Mouse (Mus musculus): ENCODE measurements at regions not wholly inside any gene's neighbourhood (a gene's known extent, or its start where the extent isn't known, plus 50 kb on each side); places are given as distances from the start of the nearest gene placed in this dataset.

GRCm38 (mm10) chr4:127558572-127558971 is 200.6 kb upstream of the Gjb5 start:
- Histone ChIP-seq H3K27ac (ENCODE audit: low read length) (no peak overlapping the region), H3K4me2 (ENCODE audit: low read length) (no peak overlapping the region), H3K27me3 (replicated peaks; ENCODE audit: control insufficient read depth, insufficient read depth, low read length) (no peaks in the 10 kb centered on the region), H3K9ac (replicated peaks; ENCODE audit: low read depth, low read length) (no peak overlapping the region), H3K4me3 (replicated peaks; ENCODE audit: low read length) (no peak overlapping the region), H3K36me3 (ENCODE audit: control insufficient read depth, insufficient read depth) (no peaks in the 10 kb centered on the region), H3K9me3 (ENCODE audit: control insufficient read depth, low read length) (no peaks in the 10 kb centered on the region), H3K4me1 (replicated peaks; ENCODE audit: control insufficient read depth, insufficient read depth, low read length) (no peaks in the 10 kb centered on the region)
- ATAC-seq: no peak
- 42% methylated on average over 7 of the region's 7 CpGs for WGBS

GRCm38 (mm10) chr4:127552456-127553225 is 194.7 kb upstream of the Gjb5 start:
- WGBS: 78% methylated on average over 12 of the region's 12 CpGs
- no peaks in the 10 kb centered on the region for H3K9me3 ChIP-seq (ENCODE audit: control insufficient read depth, low read length)
- no peaks in the 10 kb centered on the region for H3K27me3 ChIP-seq (replicated peaks; ENCODE audit: control insufficient read depth, insufficient read depth, low read length)
- no peak overlapping the region for H3K4me2 ChIP-seq (ENCODE audit: low read length)
- H3K9ac ChIP-seq (replicated peaks; ENCODE audit: low read depth, low read length): no peak overlapping the region
- no peaks in the 10 kb centered on the region for H3K36me3 ChIP-seq (ENCODE audit: control insufficient read depth, insufficient read depth)
- no peak for ATAC-seq
- no peak overlapping the region for H3K4me3 ChIP-seq (replicated peaks; ENCODE audit: low read length)
- H3K4me1 ChIP-seq (replicated peaks; ENCODE audit: control insufficient read depth, insufficient read depth, low read length): no peaks in the 10 kb centered on the region
- no peak overlapping the region for H3K27ac ChIP-seq (ENCODE audit: low read length)

- Histone ChIP-seq H3K4me2 (ENCODE audit: low read length) (peak overlapping the region; percentile 25), H3K9ac (replicated peaks; ENCODE audit: low read depth, low read length) (no peak overlapping the region; the same call in 1 of the 2 replicates), H3K27me3 (replicated peaks; ENCODE audit: control insufficient read depth, insufficient read depth, low read length) (no peaks in the 10 kb centered on the region), H3K4me3 (replicated peaks; ENCODE audit: low read length) (no peak overlapping the region), H3K27ac (ENCODE audit: low read length) (no peak overlapping the region), H3K36me3 (ENCODE audit: control insufficient read depth, insufficient read depth) (no peaks in the 10 kb centered on the region), H3K4me1 (replicated peaks; ENCODE audit: control insufficient read depth, insufficient read depth, low read length) (no peaks in the 10 kb centered on the region), H3K9me3 (ENCODE audit: control insufficient read depth, low read length) (no peaks in the 10 kb centered on the region)
- ATAC-seq: no peak
- WGBS: 41% methylated on average over 12 of the region's 12 CpGs
Observed at GRCm38 (mm10) chr4:127549581-127549980, 191.6 kb upstream of the Gjb5 start.

- Histone ChIP-seq H3K4me3 (replicated peaks; ENCODE audit: low read length) (no peak overlapping the region), H3K9ac (replicated peaks; ENCODE audit: low read depth, low read length) (no peak overlapping the region), H3K36me3 (ENCODE audit: control insufficient read depth, insufficient read depth) (no peaks in the 10 kb centered on the region), H3K4me2 (ENCODE audit: low read length) (no peak overlapping the region), H3K9me3 (ENCODE audit: control insufficient read depth, low read length) (no peaks in the 10 kb centered on the region), H3K4me1 (replicated peaks; ENCODE audit: control insufficient read depth, insufficient read depth, low read length) (no peaks in the 10 kb centered on the region), H3K27ac (ENCODE audit: low read length) (0 out of 2 replicates have a peak overlapping the region, but pooled peaks have one; percentile 1), H3K27me3 (replicated peaks; ENCODE audit: control insufficient read depth, insufficient read depth, low read length) (no peaks in the 10 kb centered on the region)
- WGBS: 51% methylated on average over 6 of the region's 6 CpGs
- ATAC-seq: peak; percentile 64; the same call in 1 of the 2 replicates
Observed at GRCm38 (mm10) chr4:127549018-127549417, 191.0 kb upstream of the Gjb5 start.

GRCm38 (mm10) chr4:127545106-127545505 is 187.1 kb upstream of the Gjb5 start:
- Histone ChIP-seq H3K27me3 (replicated peaks; ENCODE audit: control insufficient read depth, insufficient read depth, low read length) (no peaks in the 10 kb centered on the region), H3K27ac (ENCODE audit: low read length) (no peak overlapping the region), H3K4me3 (replicated peaks; ENCODE audit: low read length) (no peak overlapping the region), H3K4me2 (ENCODE audit: low read length) (no peak overlapping the region), H3K36me3 (ENCODE audit: control insufficient read depth, insufficient read depth) (no peaks in the 10 kb centered on the region), H3K9ac (replicated peaks; ENCODE audit: low read depth, low read length) (no peak overlapping the region), H3K9me3 (ENCODE audit: control insufficient read depth, low read length) (no peaks in the 10 kb centered on the region), H3K4me1 (replicated peaks; ENCODE audit: control insufficient read depth, insufficient read depth, low read length) (no peaks in the 10 kb centered on the region; the same call in 1 of the 2 replicates)
- 94% methylated on average over 6 of the region's 6 CpGs for WGBS
- no peak for ATAC-seq

GRCm38 (mm10) chr4:127543276-127543675 is 185.3 kb upstream of the Gjb5 start:
- WGBS: 75% methylated on average over 2 of the region's 2 CpGs
- Histone ChIP-seq H3K27me3 (replicated peaks; ENCODE audit: control insufficient read depth, insufficient read depth, low read length) (no peaks in the 10 kb centered on the region), H3K4me3 (replicated peaks; ENCODE audit: low read length) (no peak overlapping the region), H3K4me1 (replicated peaks; ENCODE audit: control insufficient read depth, insufficient read depth, low read length) (no peaks in the 10 kb centered on the region; the same call in 1 of the 2 replicates), H3K36me3 (ENCODE audit: control insufficient read depth, insufficient read depth) (no peaks in the 10 kb centered on the region), H3K9ac (replicated peaks; ENCODE audit: low read depth, low read length) (no peak overlapping the region), H3K27ac (ENCODE audit: low read length) (no peak overlapping the region), H3K4me2 (ENCODE audit: low read length) (no peak overlapping the region), H3K9me3 (ENCODE audit: control insufficient read depth, low read length) (no peaks in the 10 kb centered on the region)
- ATAC-seq: no peak

GRCm38 (mm10) chr4:127542771-127543170 is 184.8 kb upstream of the Gjb5 start:
- 57% methylated on average over 4 of the region's 4 CpGs for WGBS
- Histone ChIP-seq H3K27me3 (replicated peaks; ENCODE audit: control insufficient read depth, insufficient read depth, low read length) (no peaks in the 10 kb centered on the region), H3K9ac (replicated peaks; ENCODE audit: low read depth, low read length) (no peak overlapping the region), H3K27ac (ENCODE audit: low read length) (no peak overlapping the region), H3K4me3 (replicated peaks; ENCODE audit: low read length) (no peak overlapping the region), H3K36me3 (ENCODE audit: control insufficient read depth, insufficient read depth) (no peaks in the 10 kb centered on the region), H3K4me2 (ENCODE audit: low read length) (no peak overlapping the region), H3K4me1 (replicated peaks; ENCODE audit: control insufficient read depth, insufficient read depth, low read length) (no peaks in the 10 kb centered on the region; the same call in 1 of the 2 replicates), H3K9me3 (ENCODE audit: control insufficient read depth, low read length) (no peaks in the 10 kb centered on the region)
- no peak for ATAC-seq

- Histone ChIP-seq H3K4me2 (ENCODE audit: low read length) (no peak overlapping the region), H3K27ac (ENCODE audit: low read length) (no peak overlapping the region), H3K9me3 (ENCODE audit: control insufficient read depth, low read length) (peaks cover 5% of the 10 kb centered on the region), H3K36me3 (ENCODE audit: control insufficient read depth, insufficient read depth) (no peaks in the 10 kb centered on the region), H3K9ac (replicated peaks; ENCODE audit: low read depth, low read length) (no peak overlapping the region), H3K4me1 (replicated peaks; ENCODE audit: control insufficient read depth, insufficient read depth, low read length) (no peaks in the 10 kb centered on the region), H3K27me3 (replicated peaks; ENCODE audit: control insufficient read depth, insufficient read depth, low read length) (no peaks in the 10 kb centered on the region), H3K4me3 (replicated peaks; ENCODE audit: low read length) (no peak overlapping the region)
- ATAC-seq: no peak
- WGBS: 37% methylated on average over 5 of the region's 5 CpGs
Observed at GRCm38 (mm10) chr4:127536952-127537351, 179.0 kb upstream of the Gjb5 start.

GRCm38 (mm10) chr4:127535630-127536029 is 177.6 kb upstream of the Gjb5 start:
- no peak overlapping the region for H3K27ac ChIP-seq (ENCODE audit: low read length)
- H3K36me3 ChIP-seq (ENCODE audit: control insufficient read depth, insufficient read depth): no peaks in the 10 kb centered on the region
- H3K4me1 ChIP-seq (replicated peaks; ENCODE audit: control insufficient read depth, insufficient read depth, low read length): no peaks in the 10 kb centered on the region
- peaks cover 5% of the 10 kb centered on the region for H3K9me3 ChIP-seq (ENCODE audit: control insufficient read depth, low read length)
- WGBS: 79% methylated on average over 7 of the region's 7 CpGs
- no peaks in the 10 kb centered on the region for H3K27me3 ChIP-seq (replicated peaks; ENCODE audit: control insufficient read depth, insufficient read depth, low read length)
- no peak overlapping the region for H3K4me2 ChIP-seq (ENCODE audit: low read length)
- ATAC-seq: no peak
- no peak overlapping the region for H3K4me3 ChIP-seq (replicated peaks; ENCODE audit: low read length)
- no peak overlapping the region for H3K9ac ChIP-seq (replicated peaks; ENCODE audit: low read depth, low read length)

Measured in forebrain, embryonic 16.5 days (tissue).